Mouse (Mus musculus) gastrocnemius, adult 8-10 months (tissue): Measurements from ENCODE around the gene Zfp263. TPM values are rescaled to one million over a fixed set of nuclear protein-coding genes. Genes with fewer than 3 reads are reported as not detected.

ENCODE experiments used
- total RNA-seq, 4 experiments: library from RNA; stranded (reverse); gene quantifications; 2 replicates each; pipeline ENCODE4 v1.2.4; 2022

Zfp263 gene
- total RNA-seq, 4 experiments from 2014 or later: 6.1 to 7.0 (median 6.4) TPM

Other genes with a start within 250 kb of the Zfp263 start
- not detected for gene Olfr161, start 153.1 kb upstream of the Zfp263 start, total RNA-seq
- gene Mefv, start 26.0 kb upstream of the Zfp263 start, total RNA-seq: not detected
- not detected for gene Olfr15, start 86.8 kb downstream of the Zfp263 start, total RNA-seq
- gene Zfp174, start 103.2 kb downstream of the Zfp263 start, total RNA-seq: 1 to 10 TPM; 1.5 to 2.0 (median 1.7) TPM
- gene Naa60, start 128.3 kb downstream of the Zfp263 start, total RNA-seq: 10 to 100 TPM; 35.2 to 54.2 (median 42.0) TPM
- 1 to 10 TPM; 6.5 to 9.3 (median 7.1) TPM for gene Zfp597, start 140.5 kb downstream of the Zfp263 start, total RNA-seq
- gene Gm20695, start 140.6 kb downstream of the Zfp263 start, total RNA-seq: under 1 TPM in 1 of 4 experiments, not detected in 3; 0.65 TPM
- gene 1700037C18Rik, start 164.6 kb downstream of the Zfp263 start, total RNA-seq: 1 to 10 TPM; 2.4 to 3.0 (median 2.6) TPM
- 1 to 10 TPM; 5.9 to 8.3 (median 7.1) TPM for gene Cluap1, start 164.7 kb downstream of the Zfp263 start, total RNA-seq
- gene Nlrc3, start 232.5 kb downstream of the Zfp263 start, total RNA-seq: 1 to 10 TPM; 1.6 to 2.3 (median 1.9) TPM